Comparison of ENCODE assay signal across 8 mouse cellular contexts in the genomic region with DNA sequence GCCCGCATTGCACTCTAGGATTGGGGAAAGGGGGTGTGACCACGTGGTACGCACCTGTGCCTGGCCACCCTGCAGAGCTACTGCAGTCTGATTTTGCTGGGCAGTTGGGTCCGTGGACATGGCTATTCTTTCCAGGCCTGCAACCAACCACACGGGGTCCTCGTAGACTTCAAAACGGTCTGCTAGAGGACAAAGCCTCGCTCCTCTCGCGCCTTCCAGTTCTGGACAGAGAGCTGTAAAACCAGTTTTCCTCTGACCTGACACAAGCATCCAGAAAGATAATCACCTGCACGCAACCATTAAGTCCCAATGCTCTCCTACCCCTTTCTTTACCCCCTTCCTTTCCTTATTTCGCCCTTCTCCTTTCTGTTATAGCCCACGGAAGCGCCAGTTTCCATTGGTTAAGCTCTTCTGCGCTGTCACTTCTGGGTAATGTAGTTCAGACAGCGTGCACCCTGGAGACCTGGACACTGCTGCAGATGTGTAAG. TPM values are rescaled to one million over a fixed set of nuclear protein-coding genes. Genes with fewer than 3 reads are reported as not detected.
DNase-seq lines count a peak whose midpoint lies in the region; ATAC-seq and TF ChIP-seq lines count a peak whose summit lies in the region.

Gene Zfp773 (minus strand): TSS at position 377 of the 488 bp plus-strand sequence.

- H3K4me1 ChIP-seq in testis, adult 2 months (ENCODE audit: control insufficient read depth, insufficient read depth, low read length): no peaks in the 10 kb centered on the region
- peaks cover 9% of the 10 kb centered on the region; the same call in 1 of the 2 replicates for H3K4me1 ChIP-seq in embryonic facial prominence, embryonic 10.5 days
- H3K4me1 ChIP-seq in limb, embryonic 12.5 days (replicated peaks): 0 out of 2 replicates have a peak, but pooled peaks cover 4% of the 10 kb centered on the region
- peaks cover 12% of the 10 kb centered on the region for H3K4me1 ChIP-seq in midbrain, embryonic 13.5 days (replicated peaks)
- no peaks in the 10 kb centered on the region for H3K4me1 ChIP-seq in spleen, adult 2 months (ENCODE audit: control insufficient read depth, insufficient read depth, insufficient read length)

- no peaks in the 10 kb centered on the region for H3K9me3 ChIP-seq in embryonic facial prominence, embryonic 10.5 days
- no peaks in the 10 kb centered on the region for H3K9me3 ChIP-seq in limb, embryonic 12.5 days
- H3K9me3 ChIP-seq in midbrain, embryonic 13.5 days: no peaks in the 10 kb centered on the region

- no peak for TF ChIP-seq POLR2A in testis, adult 2 months (IDR thresholded peaks at IDR 0.05; ENCODE audit: control insufficient read depth, low read depth, low read length)
- TF ChIP-seq POLR2A in spleen, adult 2 months (IDR thresholded peaks at IDR 0.05; ENCODE audit: low read depth, low read length): no peak; the same call in 1 of the 2 replicates

- ATAC-seq in limb, embryonic 12.5 days (ENCODE audit: insufficient number of reproducible peaks, insufficient read depth, low FRiP score, low TSS enrichment, low read depth): peak; percentile 96
- ATAC-seq in midbrain, embryonic 13.5 days: peak; percentile 98

- peak; percentile 39; the same call in 1 of the 2 replicates for TF ChIP-seq CTCF in testis, adult 2 months (IDR thresholded peaks at IDR 0.05; ENCODE audit: control insufficient read depth, insufficient read depth, insufficient replicate concordance, low read depth, low read length)
- TF ChIP-seq CTCF in spleen, adult 2 months (IDR thresholded peaks at IDR 0.05; ENCODE audit: extremely low read depth, insufficient read depth, insufficient read length, insufficient replicate concordance): no peak

- peak within 1 kb of the TSS; percentile 65 for H3K9ac ChIP-seq in limb, embryonic 12.5 days (replicated peaks)
- H3K9ac ChIP-seq in midbrain, embryonic 13.5 days (replicated peaks): peak within 1 kb of the TSS; percentile 64

- H3K27me3 ChIP-seq in testis, adult 2 months (ENCODE audit: control insufficient read depth, insufficient read depth, low read length): no peaks in the 10 kb centered on the region
- H3K27me3 ChIP-seq in embryonic facial prominence, embryonic 10.5 days (replicated peaks; ENCODE audit: low read depth, poor library complexity, severe bottlenecking): no peaks in the 10 kb centered on the region
- H3K27me3 ChIP-seq in limb, embryonic 12.5 days: no peaks in the 10 kb centered on the region
- no peaks in the 10 kb centered on the region for H3K27me3 ChIP-seq in midbrain, embryonic 13.5 days
- no peaks in the 10 kb centered on the region for H3K27me3 ChIP-seq in spleen, adult 2 months (ENCODE audit: control insufficient read depth, insufficient read depth, low read length)

- DNase-seq in testis, postnatal 14 days (ENCODE audit: low spot score): no peak
- DNase-seq in embryonic facial prominence, embryonic 10.5 days (ENCODE audit: low spot score): peak; percentile 72
- DNase-seq in heart, adult 9 months (ENCODE audit: low spot score in 2 of 2): peak; percentile 14 to 22
- peak; percentile 75 for DNase-seq in kidney, adult 9 months
- DNase-seq in spleen, adult 2 months (ENCODE audit: low read depth in 1 of 2, low spot score in 2 of 2): peak in 1 of 2 experiments; percentile 29

- no peaks in the 10 kb centered on the region for H3K36me3 ChIP-seq in testis, adult 2 months (ENCODE audit: control insufficient read depth, insufficient read depth, low read length)
- peaks cover 16% of the 10 kb centered on the region for H3K36me3 ChIP-seq in embryonic facial prominence, embryonic 10.5 days (replicated peaks)
- H3K36me3 ChIP-seq in limb, embryonic 12.5 days: peaks cover 4% of the 10 kb centered on the region
- peaks cover 21% of the 10 kb centered on the region for H3K36me3 ChIP-seq in midbrain, embryonic 13.5 days
- 0 out of 2 replicates have a peak, but pooled peaks cover 2% of the 10 kb centered on the region for H3K36me3 ChIP-seq in spleen, adult 2 months (ENCODE audit: control insufficient read depth, insufficient read depth, low read length)

- peak within 1 kb of the TSS; percentile 56 for H3K4me2 ChIP-seq in limb, embryonic 12.5 days
- H3K4me2 ChIP-seq in midbrain, embryonic 13.5 days (replicated peaks): peak within 1 kb of the TSS; percentile 54

- 8% methylated on average over 16 of the region's 16 CpGs for WGBS in embryonic facial prominence, embryonic 10.5 days
- 7% methylated on average over 16 of the region's 16 CpGs for WGBS in limb, embryonic 12.5 days
- 3% methylated on average over 16 of the region's 16 CpGs for WGBS in midbrain, embryonic 13.5 days
- 4% methylated on average over 16 of the region's 16 CpGs for WGBS in spleen, adult 2 months

- peak within 1 kb of the TSS; percentile 79 for H3K4me3 ChIP-seq in testis, adult 2 months (ENCODE audit: control insufficient read depth, low read depth, low read length)
- H3K4me3 ChIP-seq in embryonic facial prominence, embryonic 10.5 days: peak within 1 kb of the TSS; percentile 59
- peak within 1 kb of the TSS; percentile 46 for H3K4me3 ChIP-seq in limb, embryonic 12.5 days (replicated peaks)
- peak within 1 kb of the TSS; percentile 49 for H3K4me3 ChIP-seq in midbrain, embryonic 13.5 days (replicated peaks)
- H3K4me3 ChIP-seq in spleen, adult 2 months (ENCODE audit: extremely low read depth, insufficient read depth, insufficient read length): peak within 1 kb of the TSS; percentile 61

- H3K27ac ChIP-seq in testis, adult 2 months (ENCODE audit: control insufficient read depth, insufficient read depth, low read depth, low read length): no peak within 1 kb of the TSS
- peak within 1 kb of the TSS; percentile 85 for H3K27ac ChIP-seq in embryonic facial prominence, embryonic 10.5 days (replicated peaks)
- peak within 1 kb of the TSS; percentile 57; the same call in 1 of the 2 replicates for H3K27ac ChIP-seq in limb, embryonic 12.5 days
- peak within 1 kb of the TSS; percentile 84 for H3K27ac ChIP-seq in midbrain, embryonic 13.5 days
- H3K27ac ChIP-seq in spleen, adult 2 months (ENCODE audit: insufficient read depth, low read length): no peak within 1 kb of the TSS

RNA-seq across cellular contexts. Expression of gene Zfp773, which starts in this region (rescaled TPM):
- 0.06 and 0.10 TPM in 2 replicates for polyA plus RNA-seq in testis, adult 2 months (2012; rRNA removed)
- polyA plus RNA-seq in embryonic facial prominence, embryonic 10.5 days (2016; fragmentation: Nextera tagmentation; extraction: Ambion mirVana): 3.6 and 4.1 TPM in 2 replicates
- polyA plus RNA-seq in limb, embryonic 12.5 days (2016; fragmentation: Nextera tagmentation; extraction: Ambion mirVana): 3.7 and 4.3 TPM in 2 replicates
- polyA plus RNA-seq in midbrain, embryonic 13.5 days (2015; fragmentation: Nextera tagmentation; extraction: Ambion mirVana): 21.6 and 21.7 TPM in 2 replicates
- 0.25 and 0.32 TPM in 2 replicates for polyA plus RNA-seq in spleen, adult 2 months (2012; rRNA removed)

Comparison
In these comparisons a context has a peak if more than half of its experiments do, and no peak if none do; other contexts are left out.
1. H3K27ac ChIP-seq: peak in embryonic facial prominence, embryonic 10.5 days (single experiment), limb, embryonic 12.5 days (single experiment) and midbrain, embryonic 13.5 days (single experiment); none in testis, adult 2 months (single experiment) and spleen, adult 2 months (single experiment).
2. Peak in every context shown above with its lines, with median percentiles within 50 percentile points of each other: H3K4me3 ChIP-seq.